Mouse (Mus musculus): ENCODE measurements at regions not wholly inside any gene's neighbourhood (a gene's known extent, or its start where the extent isn't known, plus 50 kb on each side); places are given as distances from the start of the nearest gene placed in this dataset.

- Histone ChIP-seq H3K27me3 (ENCODE audit: control insufficient read depth, insufficient read depth, low read length) (no peaks in the 10 kb centered on the region), H3K4me1 (ENCODE audit: control insufficient read depth, insufficient read depth, low read length) (no peaks in the 10 kb centered on the region), H3K27ac (ENCODE audit: insufficient read depth, low read length) (no peak overlapping the region), H3K4me3 (replicated peaks; ENCODE audit: insufficient read depth, low read depth, low read length) (no peak overlapping the region)
- DNase-seq: no peak
- WGBS: 62% methylated on average over 8 of the region's 8 CpGs
- TF ChIP-seq POLR2A (IDR thresholded peaks at IDR 0.05; ENCODE audit: borderline replicate concordance, insufficient read depth, low read length) (no peak), CTCF (IDR thresholded peaks at IDR 0.05; ENCODE audit: borderline replicate concordance, insufficient read depth, low read depth, low read length) (no peak)
Measured at GRCm38 (mm10) chr5:90164434-90164833, 59.4 kb downstream of the Cox18 start.

- H3K4me3 ChIP-seq (replicated peaks; ENCODE audit: insufficient read depth, low read depth, low read length): no peak overlapping the region
- no peak overlapping the region for H3K27ac ChIP-seq (ENCODE audit: insufficient read depth, low read length)
- TF ChIP-seq CTCF (IDR thresholded peaks at IDR 0.05; ENCODE audit: borderline replicate concordance, insufficient read depth, low read depth, low read length) (no peak), POLR2A (IDR thresholded peaks at IDR 0.05; ENCODE audit: borderline replicate concordance, insufficient read depth, low read length) (no peak)
- H3K4me1 ChIP-seq (ENCODE audit: control insufficient read depth, insufficient read depth, low read length): no peaks in the 10 kb centered on the region
- no peak for DNase-seq
- 85% methylated on average over 18 of the region's 18 CpGs for WGBS
- no peaks in the 10 kb centered on the region for H3K27me3 ChIP-seq (ENCODE audit: control insufficient read depth, insufficient read depth, low read length)
Measured at GRCm38 (mm10) chr5:90163033-90163859, 60.6 kb downstream of the Cox18 start.

- TF ChIP-seq CTCF (IDR thresholded peaks at IDR 0.05; ENCODE audit: borderline replicate concordance, insufficient read depth, low read depth, low read length): no peak
- no peak for TF ChIP-seq POLR2A (IDR thresholded peaks at IDR 0.05; ENCODE audit: borderline replicate concordance, insufficient read depth, low read length)
- H3K4me1 ChIP-seq (ENCODE audit: control insufficient read depth, insufficient read depth, low read length): no peaks in the 10 kb centered on the region
- WGBS: 47% methylated on average over 4 of the region's 4 CpGs
- H3K4me3 ChIP-seq (replicated peaks; ENCODE audit: insufficient read depth, low read depth, low read length): no peak overlapping the region
- H3K27me3 ChIP-seq (ENCODE audit: control insufficient read depth, insufficient read depth, low read length): no peaks in the 10 kb centered on the region
- no peak for DNase-seq
- H3K27ac ChIP-seq (ENCODE audit: insufficient read depth, low read length): no peak overlapping the region
Measured at GRCm38 (mm10) chr5:90160281-90160680, 63.5 kb downstream of the Cox18 start.

- no peak for TF ChIP-seq CTCF (IDR thresholded peaks at IDR 0.05; ENCODE audit: borderline replicate concordance, insufficient read depth, low read depth, low read length)
- no peak for TF ChIP-seq POLR2A (IDR thresholded peaks at IDR 0.05; ENCODE audit: borderline replicate concordance, insufficient read depth, low read length)
- H3K27me3 ChIP-seq (ENCODE audit: control insufficient read depth, insufficient read depth, low read length): no peaks in the 10 kb centered on the region
- 83% methylated on average over 4 of the region's 4 CpGs for WGBS
- no peaks in the 10 kb centered on the region for H3K4me1 ChIP-seq (ENCODE audit: control insufficient read depth, insufficient read depth, low read length)
- H3K27ac ChIP-seq (ENCODE audit: insufficient read depth, low read length): no peak overlapping the region
- H3K4me3 ChIP-seq (replicated peaks; ENCODE audit: insufficient read depth, low read depth, low read length): no peak overlapping the region
- no peak for DNase-seq
Measured at GRCm38 (mm10) chr5:90156522-90156921, 67.3 kb downstream of the Cox18 start.

- Histone ChIP-seq H3K4me1 (ENCODE audit: control insufficient read depth, insufficient read depth, low read length) (no peaks in the 10 kb centered on the region), H3K27ac (ENCODE audit: insufficient read depth, low read length) (no peak overlapping the region), H3K27me3 (ENCODE audit: control insufficient read depth, insufficient read depth, low read length) (no peaks in the 10 kb centered on the region), H3K4me3 (replicated peaks; ENCODE audit: insufficient read depth, low read depth, low read length) (no peak overlapping the region)
- DNase-seq: no peak
- WGBS: 59% methylated on average over 22 of the region's 22 CpGs
- TF ChIP-seq CTCF (IDR thresholded peaks at IDR 0.05; ENCODE audit: borderline replicate concordance, insufficient read depth, low read depth, low read length): no peak
- TF ChIP-seq POLR2A (IDR thresholded peaks at IDR 0.05; ENCODE audit: borderline replicate concordance, insufficient read depth, low read length): no peak
Measured at GRCm38 (mm10) chr5:90149611-90150532, 73.9 kb downstream of the Cox18 start.

GRCm38 (mm10) chr5:90135971-90136370 is 87.8 kb downstream of the Cox18 start:
- WGBS: 80% methylated on average over 7 of the region's 7 CpGs
- no peak overlapping the region for H3K27ac ChIP-seq (ENCODE audit: insufficient read depth, low read length)
- no peak overlapping the region for H3K4me3 ChIP-seq (replicated peaks; ENCODE audit: insufficient read depth, low read depth, low read length)
- H3K4me1 ChIP-seq (ENCODE audit: control insufficient read depth, insufficient read depth, low read length): no peaks in the 10 kb centered on the region
- no peaks in the 10 kb centered on the region for H3K27me3 ChIP-seq (ENCODE audit: control insufficient read depth, insufficient read depth, low read length)
- DNase-seq: no peak
- TF ChIP-seq CTCF (IDR thresholded peaks at IDR 0.05; ENCODE audit: borderline replicate concordance, insufficient read depth, low read depth, low read length) (no peak), POLR2A (IDR thresholded peaks at IDR 0.05; ENCODE audit: borderline replicate concordance, insufficient read depth, low read length) (no peak)

GRCm38 (mm10) chr5:90107036-90107435 is 116.8 kb downstream of the Cox18 start:
- Histone ChIP-seq H3K27me3 (ENCODE audit: control insufficient read depth, insufficient read depth, low read length) (no peaks in the 10 kb centered on the region), H3K4me3 (replicated peaks; ENCODE audit: insufficient read depth, low read depth, low read length) (no peak overlapping the region), H3K27ac (ENCODE audit: insufficient read depth, low read length) (no peak overlapping the region), H3K4me1 (ENCODE audit: control insufficient read depth, insufficient read depth, low read length) (no peaks in the 10 kb centered on the region)
- WGBS: 97% methylated on average over 1 of the region's 1 CpGs
- DNase-seq: no peak
- TF ChIP-seq CTCF (IDR thresholded peaks at IDR 0.05; ENCODE audit: borderline replicate concordance, insufficient read depth, low read depth, low read length): no peak
- TF ChIP-seq POLR2A (IDR thresholded peaks at IDR 0.05; ENCODE audit: borderline replicate concordance, insufficient read depth, low read length): no peak
